Mouse (Mus musculus) forebrain, postnatal 0 days (tissue): Measurements from ENCODE around the gene Olfr1245. TPM values are rescaled to one million over a fixed set of nuclear protein-coding genes. Genes with fewer than 3 reads are reported as not detected.
"Not testable (repeated sequence)": the region's sequence is repeated elsewhere in the genome, so short reads cannot be mapped to it uniquely, and the experiment has no call there.

Source experiments
- ATAC-seq: fragments of 200-750 bp; cut with Nextera tagmentation; 2 replicates; pipeline ENCODE4 v1.8.0; 2017; ENCODE audit warnings: mild to moderate bottlenecking, moderate library complexity
- DNase-seq: peaks from one replicate; pipeline ENCODE4 v3.0.0-alpha.2; 2015
- H3K27ac ChIP-seq: fragments of 300-500 bp; sonication (generic); 2 replicates; pipeline ENCODE4 v1.5.1; 2014; ENCODE audit warnings: low read depth, mild to moderate bottlenecking, antibody characterized with exemption, low read length, moderate library complexity, mixed read lengths
- H3K27me3 ChIP-seq: fragments of 300-500 bp; sonication (generic); 2 replicates; pipeline ENCODE4 v1.6.1; 2014; ENCODE audit warnings: mild to moderate bottlenecking, low read length, mixed read lengths; ENCODE audit not compliant: insufficient read depth
- H3K36me3 ChIP-seq: fragments of 300-500 bp; sonication (generic); 2 replicates; pipeline ENCODE4 v1.6.1; 2014; ENCODE audit warnings: mild to moderate bottlenecking, moderate library complexity; ENCODE audit not compliant: insufficient read depth
- H3K4me1 ChIP-seq: fragments of 300-500 bp; sonication (generic); 2 replicates; pipeline ENCODE4 v1.6.1; 2014; ENCODE audit warnings: antibody characterized with exemption; ENCODE audit not compliant: insufficient read depth
- H3K4me2 ChIP-seq: fragments of 300-500 bp; sonication (generic); 2 replicates; pipeline ENCODE4 v1.6.1; 2014; ENCODE audit warnings: low read depth, mild to moderate bottlenecking, moderate library complexity
- H3K4me3 ChIP-seq: fragments of 300-500 bp; sonication (generic); 2 replicates; pipeline ENCODE4 v1.5.1; 2014; ENCODE audit warnings: low read depth, low read length, mixed read lengths
- H3K9ac ChIP-seq: fragments of 300-500 bp; sonication (generic); 2 replicates; pipeline ENCODE4 v1.6.1; 2014; ENCODE audit warnings: mild to moderate bottlenecking
- H3K9me3 ChIP-seq: fragments of 300-500 bp; sonication (generic); 2 replicates; pipeline ENCODE4 v1.6.1; 2016; ENCODE audit warnings: low read length
- CTCF ChIP-seq: sonication (generic); IDR thresholded peaks from 2 replicates; pipeline ENCODE4 v1.5.1; 2016; ENCODE audit warnings: antibody characterized with exemption, control low read depth, low read depth
- WGBS: fragments of 180-500 bp; shearing (Covaris S2); extraction: QIAGEN DNeasy Blood & Tissue Kit; methylation state at CpG from one replicate; pipeline ENCODE4 v1.1.7; 2014; 5-methylcytosine and 5-hydroxymethylcytosine counted together
- polyA plus RNA-seq: library from polyadenylated mRNA; unstranded; fragments of >200 nt; fragmentation: Nextera tagmentation; extraction: Ambion mirVana; gene quantifications from 2 replicates; pipeline ENCODE4 v1.2.1, GENCODE M21; 2015
- total RNA-seq: library from RNA; depleted of rRNA; stranded (reverse); fragments of >200 nt; gene quantifications from 2 replicates; pipeline ENCODE4 v1.2.3, GENCODE M21; 2014; rRNA removed

Gene Olfr1245
- total RNA-seq = not detected in 2 replicates
- polyA plus RNA-seq = not detected in 2 replicates

- H3K27ac ChIP-seq = no peak within 1 kb of the TSS
- H3K4me2 ChIP-seq = no peak within 1 kb of the TSS
- no peak for DNase-seq
- H3K9me3 ChIP-seq = no peaks in the 10 kb centered on the region
- no peak within 1 kb of the TSS for H3K9ac ChIP-seq
- no peaks in the 10 kb centered on the region for H3K36me3 ChIP-seq
- 76% methylated on average over 1 of the region's 1 CpGs for WGBS
- ATAC-seq = no peak
- no peak for TF ChIP-seq CTCF
- no peaks in the 10 kb centered on the region for H3K4me1 ChIP-seq
- no peaks in the 10 kb centered on the region for H3K27me3 ChIP-seq
- H3K4me3 ChIP-seq = no peak within 1 kb of the TSS
Observed at GRCm38 (mm10) chr2:89578347-89578746, at the start of gene Olfr1245. Gene Olfr1245, minus strand, starts transcription at chr2:89578447.

DNA sequence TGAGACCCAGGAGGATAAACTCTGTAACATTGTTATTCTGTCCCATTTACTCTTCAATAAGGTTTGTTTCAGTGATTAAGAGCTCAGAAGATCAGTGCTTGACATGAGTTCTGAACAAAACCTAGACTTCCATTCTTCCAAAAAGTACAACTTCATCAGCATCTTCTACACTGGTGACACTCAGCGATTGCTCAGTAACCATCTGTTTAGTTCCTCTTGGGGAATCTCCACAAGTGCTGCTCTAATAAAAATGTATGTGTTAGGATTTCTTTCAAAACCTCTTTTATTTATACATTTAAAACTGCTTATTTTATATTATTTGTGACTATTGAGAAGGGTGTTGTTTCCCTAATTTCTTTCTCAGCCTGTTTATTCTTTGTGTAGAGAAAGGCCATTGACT is 39.9 kb upstream of the Olfr1245 start, which contains the start of gene Olfr1248:
Gene Olfr1248, minus strand, starts transcription at position 101 of the 400 bp plus-strand sequence.
- not testable (repeated sequence) for H3K9ac ChIP-seq, ATAC-seq, H3K4me3 ChIP-seq, H3K36me3 ChIP-seq, H3K4me2 ChIP-seq, H3K27ac ChIP-seq, DNase-seq, H3K9me3 ChIP-seq, H3K4me1 ChIP-seq, H3K27me3 ChIP-seq
- WGBS = 93% methylated on average over 1 of the region's 1 CpGs

DNA sequence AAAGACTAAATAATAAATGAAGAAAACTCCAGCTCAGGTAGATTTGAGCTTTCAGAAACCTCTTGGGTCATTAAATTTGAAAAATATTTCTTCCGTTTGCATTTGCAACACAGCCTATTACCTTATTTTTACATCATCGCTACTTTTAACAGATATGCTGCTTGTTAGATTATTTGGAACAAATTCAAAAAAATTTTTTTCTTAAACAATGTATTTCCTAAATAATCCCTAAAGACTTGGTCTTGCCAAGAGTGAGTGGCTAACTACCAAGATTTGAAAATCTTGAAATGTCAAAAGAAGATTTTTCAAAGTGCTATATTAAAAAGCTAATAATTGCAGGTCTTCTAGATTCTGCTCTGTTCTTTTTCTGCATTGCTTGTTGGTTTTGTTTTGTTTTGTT is 35.8 kb upstream of the Olfr1245 start, which contains the start of gene Olfr1247:
Gene Olfr1247, minus strand, starts transcription at position 101 of the 400 bp plus-strand sequence.
- no peak within 1 kb of the TSS for H3K4me3 ChIP-seq
- no peaks in the 10 kb centered on the region for H3K4me1 ChIP-seq
- whole genome bisulfite sequencing = 95% methylated on average over 2 of the region's 2 CpGs
- DNase-seq (no peak), ATAC-seq (no peak)
- H3K9ac ChIP-seq = no peak within 1 kb of the TSS
- TF ChIP-seq CTCF = no peak
- H3K9me3 ChIP-seq = no peaks in the 10 kb centered on the region
- H3K4me2 ChIP-seq = no peak within 1 kb of the TSS
- no peaks in the 10 kb centered on the region for H3K27me3 ChIP-seq
- no peak within 1 kb of the TSS for H3K27ac ChIP-seq
- H3K36me3 ChIP-seq = no peaks in the 10 kb centered on the region

- Histone ChIP-seq H3K9ac (no peak within 1 kb of the TSS), H3K4me3 (no peak within 1 kb of the TSS), H3K9me3 (no peaks in the 10 kb centered on the region), H3K4me2 (no peak within 1 kb of the TSS), H3K4me1 (no peaks in the 10 kb centered on the region), H3K27me3 (no peaks in the 10 kb centered on the region), H3K27ac (no peak within 1 kb of the TSS), H3K36me3 (no peaks in the 10 kb centered on the region)
- DNase-seq (no peak), ATAC-seq (no peak)
- WGBS = 83% methylated on average over 2 of the region's 2 CpGs
- no peak for TF ChIP-seq CTCF
Observed at GRCm38 (mm10) chr2:89593057-89593456, 14.8 kb upstream of the Olfr1245 start, which contains the start of gene Olfr1246. Gene Olfr1246, minus strand, starts transcription at chr2:89593157.

- ATAC-seq, H3K27me3 ChIP-seq, DNase-seq, H3K4me3 ChIP-seq, H3K9ac ChIP-seq, H3K4me1 ChIP-seq, H3K27ac ChIP-seq, H3K4me2 ChIP-seq, H3K9me3 ChIP-seq, H3K36me3 ChIP-seq: not testable (repeated sequence)
- WGBS = 47% methylated on average over 2 of the region's 2 CpGs
Observed at GRCm38 (mm10) chr2:89562706-89563105, 15.5 kb downstream of the Olfr1245 start.

- TF ChIP-seq CTCF = peak; percentile 67
- Histone ChIP-seq H3K4me3 (no peak overlapping the region), H3K9ac (no peak overlapping the region), H3K36me3 (no peaks in the 10 kb centered on the region), H3K27me3 (no peaks in the 10 kb centered on the region), H3K27ac (no peak overlapping the region), H3K4me2 (no peak overlapping the region), H3K9me3 (no peaks in the 10 kb centered on the region), H3K4me1 (no peaks in the 10 kb centered on the region)
- no peak for ATAC-seq
- DNase-seq = peak; percentile 54
- 52% methylated on average over 2 of the region's 2 CpGs for WGBS
Observed at GRCm38 (mm10) chr2:89544516-89544915, 33.7 kb downstream of the Olfr1245 start.

- no peaks in the 10 kb centered on the region for H3K36me3 ChIP-seq
- H3K4me1 ChIP-seq = no peaks in the 10 kb centered on the region
- no peak overlapping the region for H3K4me3 ChIP-seq
- no peaks in the 10 kb centered on the region for H3K27me3 ChIP-seq
- DNase-seq (no peak), ATAC-seq (no peak)
- H3K9ac ChIP-seq = no peak overlapping the region
- 85% methylated on average over 1 of the region's 1 CpGs for WGBS
- no peak for TF ChIP-seq CTCF
- H3K4me2 ChIP-seq = no peak overlapping the region
- no peak overlapping the region for H3K27ac ChIP-seq
- no peaks in the 10 kb centered on the region for H3K9me3 ChIP-seq
Observed at GRCm38 (mm10) chr2:89539923-89540322, 38.3 kb downstream of the Olfr1245 start.
